Mouse (Mus musculus) liver, postnatal 0 days (tissue): Measurements from ENCODE around the gene Hoxa2.

Experiments used
- CTCF ChIP-seq: sonication (generic); IDR thresholded peaks from 2 replicates; pipeline ENCODE4 v1.5.1; 2016; ENCODE audit warnings: antibody characterized with exemption, low read depth
- EP300 ChIP-seq: IDR thresholded peaks from 2 replicates; pipeline ENCODE4 v1.6.1; 2016; ENCODE audit warnings: antibody characterized with exemption, low read depth, mild to moderate bottlenecking

DNA sequence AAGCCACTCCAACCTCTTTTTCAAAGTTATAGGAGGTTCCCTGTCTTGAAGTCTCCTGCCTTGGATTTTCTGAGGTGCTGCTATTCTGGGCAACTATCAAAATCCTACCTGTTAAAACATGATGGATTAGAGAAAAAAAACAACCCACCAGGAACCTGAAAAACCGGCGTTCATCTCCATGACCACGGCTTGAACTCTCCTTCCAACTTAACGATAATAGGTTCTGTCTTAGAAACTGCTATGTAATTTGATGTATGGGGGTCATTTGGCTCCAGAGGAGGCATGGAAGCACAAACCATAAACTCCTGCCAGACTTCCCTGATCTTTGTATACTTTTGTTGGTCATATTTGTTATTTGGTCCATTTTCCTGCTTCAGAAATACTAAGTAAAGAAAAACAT lies 9.0 kb upstream of the Hoxa2 start:
- TF ChIP-seq CTCF, result no peak
- TF ChIP-seq EP300, result no peak
